Mouse (Mus musculus) liver (tissue): ENCODE data around the gene Cct6b.
"Not testable (repeated sequence)": the region's sequence is repeated elsewhere in the genome, so short reads cannot be mapped to it uniquely, and the experiment has no call there.

Experiments used
- DNase-seq: peaks from one replicate; pipeline ENCODE4 v3.0.0-alpha.2; 2020; ENCODE audit warnings: mixed read lengths

Gene Cct6b

DNA sequence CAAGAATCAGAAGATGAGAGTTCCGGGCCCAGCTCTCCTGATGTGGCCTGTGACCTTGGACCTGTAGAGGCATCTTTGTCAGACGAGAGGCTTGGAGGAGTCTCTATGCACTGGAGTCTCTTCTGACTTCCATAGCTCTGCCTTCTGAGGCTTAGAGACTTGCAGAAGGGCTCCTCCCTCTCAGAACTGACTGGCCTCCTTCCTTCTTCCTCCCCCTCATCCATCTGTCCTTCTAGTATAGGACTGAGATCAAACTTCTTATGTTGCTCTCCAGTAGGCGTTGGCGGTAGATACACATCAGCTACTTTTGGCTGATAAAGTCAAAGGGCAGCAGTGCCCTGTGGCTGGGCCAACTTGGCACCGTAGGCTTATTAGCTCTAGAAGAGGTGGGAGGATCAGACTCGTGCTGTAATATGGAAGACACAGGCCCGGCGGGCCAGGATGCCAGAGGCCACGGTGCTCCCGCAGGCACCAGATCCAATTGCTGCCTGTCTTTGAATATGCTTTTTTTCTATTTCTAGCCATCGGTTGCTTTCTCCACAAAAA lies 64.2 kb downstream of the Cct6b start:
- DNase-seq = no peak

DNA sequence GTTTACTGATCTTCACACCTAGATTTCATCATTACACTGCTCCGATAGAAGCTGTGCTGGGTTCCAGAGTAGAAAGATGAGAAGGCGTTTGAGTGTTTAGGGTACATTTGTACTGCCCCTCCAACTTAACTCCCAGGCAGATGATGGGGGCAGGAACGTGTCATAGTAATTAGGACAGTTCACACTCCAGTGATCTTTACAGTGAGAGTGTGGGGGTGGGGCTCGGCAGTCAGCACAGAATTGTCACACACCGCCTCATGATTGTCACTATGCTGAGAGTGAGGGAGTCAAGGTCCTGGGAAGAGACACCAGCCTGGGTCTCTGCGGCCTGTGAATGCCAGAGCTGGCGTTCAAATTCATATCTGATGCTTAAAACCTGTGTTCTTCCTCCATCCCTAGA lies 68.2 kb downstream of the Cct6b start:
- DNase-seq = no peak

- not testable (repeated sequence) for DNase-seq
Observed at GRCm38 (mm10) chr11:82694947-82695346, 69.2 kb downstream of the Cct6b start.

- no peak for DNase-seq
Observed at GRCm38 (mm10) chr11:82692668-82693067, 71.5 kb downstream of the Cct6b start.

DNA sequence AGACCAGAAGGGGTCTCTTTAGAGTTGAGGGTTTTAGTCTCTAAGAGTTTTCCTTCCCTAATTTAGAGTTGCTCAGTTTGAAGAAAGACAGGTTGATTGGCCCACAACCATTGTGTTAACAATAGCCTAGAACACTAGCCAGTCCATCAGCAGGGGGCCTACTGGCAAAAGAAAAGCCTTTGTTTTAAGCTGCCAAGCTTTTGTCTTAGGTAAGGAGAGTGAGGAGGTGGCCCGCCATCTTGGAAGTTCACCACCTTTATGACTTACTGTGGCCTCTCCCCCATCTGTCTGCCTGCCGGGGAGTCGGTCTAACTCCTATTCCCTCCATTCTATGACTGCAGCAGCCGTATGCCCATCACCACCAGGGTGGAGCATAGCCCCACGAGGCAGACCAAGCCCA lies 73.6 kb downstream of the Cct6b start:
- no peak for DNase-seq

DNA sequence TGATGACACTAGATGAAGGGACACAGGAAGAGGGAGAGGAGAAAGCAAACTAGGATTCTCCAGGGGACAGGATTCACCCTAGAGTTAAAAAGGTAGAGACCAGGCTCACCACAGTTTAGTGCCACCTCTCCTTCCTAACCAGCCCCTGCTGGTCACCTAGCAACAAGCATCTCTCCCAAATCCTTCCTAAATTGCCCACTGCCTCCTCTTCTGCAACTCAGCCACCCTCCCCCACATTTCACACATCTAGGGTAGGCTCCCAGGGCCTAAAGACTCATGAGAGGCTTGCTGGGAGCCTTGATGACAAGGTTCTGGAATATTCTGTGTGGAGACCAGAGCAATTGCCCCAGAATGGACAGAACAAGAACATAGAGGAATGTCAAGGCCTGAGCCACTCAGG lies 76.5 kb downstream of the Cct6b start:
- no peak for DNase-seq

DNA sequence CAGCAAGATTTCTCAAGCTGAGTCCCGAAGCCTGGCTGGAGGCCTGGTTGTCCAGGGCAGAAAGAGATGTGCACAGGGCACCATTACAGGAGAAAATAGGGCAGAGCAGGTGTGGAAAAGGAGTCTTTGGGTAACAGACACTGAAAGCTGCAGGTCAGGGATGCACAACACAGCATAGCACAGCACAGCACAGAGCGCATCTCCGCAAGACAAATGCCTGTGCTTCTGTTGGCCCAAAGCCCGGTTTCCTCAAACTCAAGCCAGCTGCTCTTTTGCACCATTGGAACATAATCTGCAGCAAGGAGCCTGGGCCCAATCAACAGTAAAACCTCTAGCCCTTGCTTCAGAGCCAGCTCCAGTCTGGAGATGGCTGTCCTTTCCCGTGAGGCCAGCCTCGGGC lies 79.4 kb downstream of the Cct6b start:
- peak; percentile 26 for DNase-seq

DNA sequence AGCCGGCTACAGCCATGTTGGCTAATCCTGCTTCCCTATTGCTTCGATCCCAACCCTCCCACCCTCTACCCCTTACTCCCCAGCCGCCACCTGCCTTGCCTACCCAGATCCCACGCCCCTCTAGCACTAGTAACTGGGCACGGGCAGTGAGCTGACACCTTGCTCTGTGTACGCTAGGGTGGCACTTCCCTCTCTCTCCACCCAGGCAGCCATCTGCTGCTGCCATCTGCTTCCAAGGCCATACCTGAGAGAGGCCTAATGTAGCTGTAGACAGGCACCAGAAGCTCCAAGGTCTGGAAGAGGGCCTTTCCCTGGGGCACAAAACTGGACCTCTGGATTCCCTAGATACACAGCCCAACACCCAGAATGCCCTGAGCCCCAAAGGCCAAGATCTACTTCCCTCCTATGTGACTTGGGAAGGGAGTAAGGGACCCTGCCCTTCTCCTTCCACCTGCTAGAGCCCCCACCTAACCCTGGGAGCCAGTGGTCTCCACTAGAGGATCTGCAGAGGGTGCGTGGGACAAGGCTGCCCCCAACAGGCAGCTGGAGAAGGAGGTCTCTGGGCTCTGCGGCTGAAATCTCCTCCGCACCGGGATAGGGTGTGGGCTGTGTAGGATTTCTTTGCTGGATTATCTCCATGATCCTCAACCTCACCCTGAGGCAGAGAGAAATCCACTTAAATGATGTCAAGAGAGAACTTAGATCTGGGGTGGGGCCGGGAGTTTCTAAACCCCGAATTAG lies 80.2 kb downstream of the Cct6b start:
- DNase-seq = peak; percentile 15

GRCm38 (mm10) chr11:82678561-82678960 lies 85.6 kb downstream of the Cct6b start:
- DNase-seq = no peak
